Mouse (Mus musculus): ENCODE data around the gene Eef1b2. TPM values are rescaled to one million over a fixed set of nuclear protein-coding genes. Genes with fewer than 3 reads are reported as not detected.
A peak's percentile ranks its signal among the peaks of the same experiment; 100 is the strongest.
"Not testable (repeated sequence)": the region's sequence is repeated elsewhere in the genome, so short reads cannot be mapped to it uniquely, and the experiment has no call there.

The Eef1b2 gene
- polyA plus RNA-seq, 1 experiment: 261 TPM

GRCm38 (mm10) chr1:63181019-63181418 is 4.4 kb downstream of the Eef1b2 start:
- H3K27me3 ChIP-seq (ENCODE audit: control insufficient read depth, insufficient read depth, low read length): no peaks in the 10 kb centered on the region
- peak; percentile 99 for TF ChIP-seq CTCF (IDR thresholded peaks at IDR 0.05; ENCODE audit: extremely low read depth, insufficient read length, insufficient replicate concordance, low read depth, low read length)
- TF ChIP-seq POLR2A (IDR thresholded peaks at IDR 0.05; ENCODE audit: low read depth, low read length): no peak
- WGBS: 2% methylated on average over 3 of the region's 3 CpGs

GRCm38 (mm10) chr1:63181480-63181879 is 4.9 kb downstream of the Eef1b2 start:
- Histone ChIP-seq H3K36me3 (ENCODE audit: control insufficient read depth, insufficient read depth, low read length) (peaks cover 13% of the 10 kb centered on the region), H3K4me1 (ENCODE audit: control insufficient read depth, insufficient read depth, insufficient read length, low read length) (peaks cover 6% of the 10 kb centered on the region), H3K4me3 (ENCODE audit: low read depth, low read length) (no peak overlapping the region), H3K27ac (ENCODE audit: insufficient read depth, low read depth, low read length) (no peak overlapping the region), H3K27me3 (ENCODE audit: control insufficient read depth, insufficient read depth, low read length) (no peaks in the 10 kb centered on the region)
- TF ChIP-seq POLR2A (IDR thresholded peaks at IDR 0.05; ENCODE audit: low read depth, low read length) (no peak), CTCF (IDR thresholded peaks at IDR 0.05; ENCODE audit: extremely low read depth, insufficient read length, insufficient replicate concordance, low read depth, low read length) (no peak)
- WGBS: 100% methylated on average over 1 of the region's 1 CpGs

More at GRCm38 (mm10) chr1:63181019-63181418, 4.4 kb downstream of the Eef1b2 start:
- H3K36me3 ChIP-seq (ENCODE audit: control insufficient read depth, insufficient read depth, low read length): peaks cover 13% of the 10 kb centered on the region
- no peak overlapping the region for H3K4me3 ChIP-seq (ENCODE audit: low read depth, low read length)
- H3K27ac ChIP-seq (ENCODE audit: insufficient read depth, low read depth, low read length): no peak overlapping the region
- H3K4me1 ChIP-seq (ENCODE audit: control insufficient read depth, insufficient read depth, insufficient read length, low read length): peaks cover 6% of the 10 kb centered on the region

- Histone ChIP-seq H3K27ac (ENCODE audit: insufficient read depth, low read depth, low read length) (no peak overlapping the region), H3K27me3 (ENCODE audit: control insufficient read depth, insufficient read depth, low read length) (no peaks in the 10 kb centered on the region), H3K4me3 (ENCODE audit: low read depth, low read length) (no peak overlapping the region), H3K4me1 (ENCODE audit: control insufficient read depth, insufficient read depth, insufficient read length, low read length) (peaks cover 6% of the 10 kb centered on the region), H3K36me3 (ENCODE audit: control insufficient read depth, insufficient read depth, low read length) (peaks cover 13% of the 10 kb centered on the region)
- WGBS: 69% methylated on average over 5 of the region's 5 CpGs
- TF ChIP-seq CTCF (IDR thresholded peaks at IDR 0.05; ENCODE audit: extremely low read depth, insufficient read length, insufficient replicate concordance, low read depth, low read length) (no peak), POLR2A (IDR thresholded peaks at IDR 0.05; ENCODE audit: low read depth, low read length) (no peak)
These were observed 5.6 kb downstream of the Eef1b2 start for GRCm38 (mm10) chr1:63182212-63182611.

- no peak overlapping the region for H3K4me3 ChIP-seq (ENCODE audit: low read depth, low read length)
- WGBS: 65% methylated on average over 10 of the region's 10 CpGs
- H3K36me3 ChIP-seq (ENCODE audit: control insufficient read depth, insufficient read depth, low read length): peaks cover 13% of the 10 kb centered on the region
- H3K4me1 ChIP-seq (ENCODE audit: control insufficient read depth, insufficient read depth, insufficient read length, low read length): peaks cover 5% of the 10 kb centered on the region
- no peak overlapping the region for H3K27ac ChIP-seq (ENCODE audit: insufficient read depth, low read depth, low read length)
- TF ChIP-seq CTCF (IDR thresholded peaks at IDR 0.05; ENCODE audit: extremely low read depth, insufficient read length, insufficient replicate concordance, low read depth, low read length) (peak; percentile 25; the same call in 1 of the 2 replicates), POLR2A (IDR thresholded peaks at IDR 0.05; ENCODE audit: low read depth, low read length) (no peak)
- H3K27me3 ChIP-seq (ENCODE audit: control insufficient read depth, insufficient read depth, low read length): no peaks in the 10 kb centered on the region
These were observed 6.1 kb downstream of the Eef1b2 start for GRCm38 (mm10) chr1:63182636-63183270.

- H3K4me3 ChIP-seq (ENCODE audit: low read depth, low read length); H3K27me3 ChIP-seq (ENCODE audit: control insufficient read depth, insufficient read depth, low read length); H3K27ac ChIP-seq (ENCODE audit: insufficient read depth, low read depth, low read length); H3K4me1 ChIP-seq (ENCODE audit: control insufficient read depth, insufficient read depth, insufficient read length, low read length); H3K36me3 ChIP-seq (ENCODE audit: control insufficient read depth, insufficient read depth, low read length): not testable (repeated sequence)
- WGBS: 94% methylated on average over 6 of the region's 6 CpGs
These were observed 8.8 kb downstream of the Eef1b2 start for GRCm38 (mm10) chr1:63185430-63185829.

GRCm38 (mm10) chr1:63188536-63188935 is 11.9 kb downstream of the Eef1b2 start:
- no peaks in the 10 kb centered on the region for H3K36me3 ChIP-seq (ENCODE audit: control insufficient read depth, insufficient read depth, low read length)
- no peak for TF ChIP-seq POLR2A (IDR thresholded peaks at IDR 0.05; ENCODE audit: low read depth, low read length)
- no peak for TF ChIP-seq CTCF (IDR thresholded peaks at IDR 0.05; ENCODE audit: extremely low read depth, insufficient read length, insufficient replicate concordance, low read depth, low read length)
- no peaks in the 10 kb centered on the region for H3K27me3 ChIP-seq (ENCODE audit: control insufficient read depth, insufficient read depth, low read length)
- no peaks in the 10 kb centered on the region for H3K4me1 ChIP-seq (ENCODE audit: control insufficient read depth, insufficient read depth, insufficient read length, low read length)
- H3K27ac ChIP-seq (ENCODE audit: insufficient read depth, low read depth, low read length): no peak overlapping the region
- no peak overlapping the region for H3K4me3 ChIP-seq (ENCODE audit: low read depth, low read length)
- WGBS: 85% methylated on average over 3 of the region's 3 CpGs

GRCm38 (mm10) chr1:63190851-63191250 is 14.2 kb downstream of the Eef1b2 start:
- Histone ChIP-seq H3K27me3 (ENCODE audit: control insufficient read depth, insufficient read depth, low read length) (no peaks in the 10 kb centered on the region), H3K27ac (ENCODE audit: insufficient read depth, low read depth, low read length) (no peak overlapping the region), H3K4me1 (ENCODE audit: control insufficient read depth, insufficient read depth, insufficient read length, low read length) (no peaks in the 10 kb centered on the region), H3K36me3 (ENCODE audit: control insufficient read depth, insufficient read depth, low read length) (no peaks in the 10 kb centered on the region), H3K4me3 (ENCODE audit: low read depth, low read length) (no peak overlapping the region)
- WGBS: 38% methylated on average over 8 of the region's 8 CpGs
- TF ChIP-seq CTCF (IDR thresholded peaks at IDR 0.05; ENCODE audit: extremely low read depth, insufficient read length, insufficient replicate concordance, low read depth, low read length): no peak
- TF ChIP-seq POLR2A (IDR thresholded peaks at IDR 0.05; ENCODE audit: low read depth, low read length): no peak
